Comparison of ENCODE assay signal across 28 mouse cellular contexts in genomic region chr6:38833721-38834120, GRCm38 (mm10). TPM values are rescaled to one million over a fixed set of nuclear protein-coding genes. Genes with fewer than 3 reads are reported as not detected.
DNase-seq lines count a peak whose midpoint lies in the region; ATAC-seq and TF ChIP-seq lines count a peak whose summit lies in the region.
"Had no signal": no experiment of that assay in that cellular context is flagged by ENCODE, and none has a peak within 500 bp of the region (broad histone marks: within the 10 kb centered on the region; RNA-seq: fewer than 3 reads in every experiment).

No protein-coding gene starts in this region.

- peaks cover 58% of the 10 kb centered on the region for H3K4me1 ChIP-seq in liver, embryonic 11.5 days (replicated peaks; ENCODE audit: control insufficient read depth, insufficient read depth, low read length)
- H3K4me1 ChIP-seq in MEL (ENCODE audit: control insufficient read depth in 1 of 2, insufficient read depth in 2 of 2, low read length in 2 of 2) = peaks cover 37 to 40% of the 10 kb centered on the region in 2 experiments
- peaks cover 96% of the 10 kb centered on the region for H3K4me1 ChIP-seq in liver, embryonic 13.5 days (replicated peaks)
- H3K4me1 ChIP-seq in stomach, postnatal 0 days (replicated peaks; ENCODE audit: control insufficient read depth, insufficient read depth) = no peaks in the 10 kb centered on the region

- H3K9me3 ChIP-seq in liver, embryonic 11.5 days (ENCODE audit: control insufficient read depth, low read length) = no peaks in the 10 kb centered on the region
- H3K9me3 ChIP-seq in MEL (replicated peaks; ENCODE audit: insufficient read depth, low read length) = no peaks in the 10 kb centered on the region
- no peaks in the 10 kb centered on the region for H3K9me3 ChIP-seq in liver, embryonic 13.5 days (replicated peaks)
- H3K9me3 ChIP-seq in stomach, postnatal 0 days (ENCODE audit: control insufficient read depth, low read length) = no peaks in the 10 kb centered on the region
- H3K9me3 ChIP-seq: hindbrain, embryonic 13.5 days; limb, embryonic 12.5 days; midbrain, embryonic 10.5 days; midbrain, embryonic 15.5 days; neural tube, embryonic 12.5 days had no signal

- H3K79me2 ChIP-seq in MEL (ENCODE audit: control insufficient read depth, insufficient read depth, low read length, poor library complexity) = no peaks in the 10 kb centered on the region

- no peak for TF ChIP-seq CTCF in MEL (IDR thresholded peaks at IDR 0.05 in 2 of 3, conservative IDR thresholded peaks at IDR 0.05 in 1 of 3; ENCODE audit: control insufficient read depth in 1 of 3, insufficient read depth in 1 of 3, low read depth in 2 of 3, low read length in 3 of 3, poor library complexity in 1 of 3, severe bottlenecking in 1 of 3)
- TF ChIP-seq CTCF in stomach, postnatal 0 days (IDR thresholded peaks at IDR 0.05; ENCODE audit: low read depth) = no peak

- DNase-seq in liver, embryonic 11.5 days (ENCODE audit: low spot score) = no peak
- no peak for DNase-seq in liver
- no peak for DNase-seq in MEL (ENCODE audit: low read depth, low spot score)
- DNase-seq in liver, embryonic 13.5 days = no peak
- DNase-seq in stomach, postnatal 0 days (ENCODE audit: low spot score) = no peak
- DNase-seq in cerebellum, adult 18-20 months = no peak
- no peak for DNase-seq in lung, adult 18-20 months
- DNase-seq: adrenal gland, postnatal 25 days; cerebellum, adult 11-12 months; cerebellum, postnatal 14 days; forebrain, postnatal 0 days; heart, postnatal 4 days; kidney, adult 11 months; kidney, postnatal 36 days; lung, adult 2 months; lung, postnatal 10 days; right cerebral cortex, adult 18-20 months; spleen, adult 18-20 months had no signal

- no peak overlapping the region for H3K9ac ChIP-seq in liver, embryonic 11.5 days (ENCODE audit: low read depth, low read length)
- no peak overlapping the region for H3K9ac ChIP-seq in MEL (ENCODE audit: control insufficient read depth, low read depth, low read length, poor library complexity, severe bottlenecking)
- H3K9ac ChIP-seq in liver, embryonic 13.5 days = peak overlapping the region; percentile 28
- H3K9ac ChIP-seq in stomach, postnatal 0 days (ENCODE audit: low read length) = no peak overlapping the region
- H3K9ac ChIP-seq: forebrain, postnatal 0 days; hindbrain, embryonic 13.5 days; limb, embryonic 12.5 days; midbrain, embryonic 15.5 days; neural tube, embryonic 12.5 days had no signal

- TF ChIP-seq POLR2A in MEL (IDR thresholded peaks at IDR 0.05; ENCODE audit: control insufficient read depth in 1 of 2, insufficient read depth in 1 of 2, low read depth in 1 of 2, low read length in 2 of 2, poor library complexity in 1 of 2) = no peak

- no peak overlapping the region for H3K4me3 ChIP-seq in liver, embryonic 11.5 days (ENCODE audit: low read depth, low read length)
- H3K4me3 ChIP-seq in MEL (ENCODE audit: control insufficient read depth in 1 of 2, insufficient read depth in 1 of 2, low read depth in 2 of 2, low read length in 2 of 2) = no peak overlapping the region
- no peak overlapping the region for H3K4me3 ChIP-seq in liver, embryonic 13.5 days (replicated peaks)
- H3K4me3 ChIP-seq in stomach, postnatal 0 days (ENCODE audit: low read depth, low read length) = no peak overlapping the region
- H3K4me3 ChIP-seq: erythroblast, embryonic 14.5 days; hindbrain, embryonic 13.5 days; layer of hippocampus, adult 2 months; left cerebral cortex, adult 2 months; limb, embryonic 12.5 days; midbrain, embryonic 10.5 days; midbrain, embryonic 15.5 days; neural tube, embryonic 12.5 days had no signal

- TF ChIP-seq RAD21 in MEL (IDR thresholded peaks at IDR 0.05; ENCODE audit: low read depth, low read length) = no peak

- no peak overlapping the region for H3K4me2 ChIP-seq in liver, embryonic 11.5 days
- 0 out of 2 replicates have a peak overlapping the region, but pooled peaks have one; percentile 11 for H3K4me2 ChIP-seq in liver, embryonic 13.5 days
- no peak overlapping the region for H3K4me2 ChIP-seq in stomach, postnatal 0 days (replicated peaks; ENCODE audit: low read depth)
- H3K4me2 ChIP-seq: heart, embryonic 11.5 days; hindbrain, embryonic 13.5 days; limb, embryonic 12.5 days; midbrain, embryonic 15.5 days; neural tube, embryonic 12.5 days had no signal

- H3K36me3 ChIP-seq in liver, embryonic 11.5 days (ENCODE audit: control insufficient read depth, insufficient read depth, low read length) = no peaks in the 10 kb centered on the region
- H3K36me3 ChIP-seq in MEL (ENCODE audit: control insufficient read depth in 1 of 2, insufficient read depth in 2 of 2, low read length in 2 of 2) = peaks cover 0 to 55% of the 10 kb centered on the region in 2 experiments; a peak in 2 of 4 replicates
- peaks cover 44% of the 10 kb centered on the region for H3K36me3 ChIP-seq in liver, embryonic 13.5 days
- H3K36me3 ChIP-seq in stomach, postnatal 0 days (ENCODE audit: control insufficient read depth, insufficient read depth, low read length) = no peaks in the 10 kb centered on the region
- H3K36me3 ChIP-seq: hindbrain, embryonic 13.5 days; midbrain, embryonic 15.5 days had no signal

- no peaks in the 10 kb centered on the region for H3K27me3 ChIP-seq in liver, embryonic 11.5 days (replicated peaks; ENCODE audit: control insufficient read depth, insufficient read depth, low read length)
- H3K27me3 ChIP-seq in MEL (ENCODE audit: control insufficient read depth in 1 of 2, insufficient read depth in 2 of 2, low read length in 2 of 2) = no peaks in the 10 kb centered on the region
- H3K27me3 ChIP-seq in liver, embryonic 13.5 days = no peaks in the 10 kb centered on the region
- no peaks in the 10 kb centered on the region for H3K27me3 ChIP-seq in stomach, postnatal 0 days (ENCODE audit: control insufficient read depth, insufficient read depth, low read length)
- H3K27me3 ChIP-seq: hindbrain, embryonic 13.5 days; limb, embryonic 12.5 days; midbrain, embryonic 15.5 days; neural tube, embryonic 12.5 days had no signal

- 87% methylated on average over 3 of the region's 3 CpGs for WGBS in liver, embryonic 11.5 days
- 81% methylated on average over 3 of the region's 3 CpGs for WGBS in liver, embryonic 13.5 days (ENCODE audit: insufficient replicate concordance)
- 94% methylated on average over 3 of the region's 3 CpGs for WGBS in stomach, postnatal 0 days

- no peak for ATAC-seq in liver, embryonic 11.5 days (replicated peaks; ENCODE audit: low FRiP score)
- no peak for ATAC-seq in liver, embryonic 13.5 days (ENCODE audit: low read depth)
- no peak for ATAC-seq in stomach, postnatal 0 days (ENCODE audit: low FRiP score, low TSS enrichment)
- ATAC-seq: forebrain, postnatal 0 days; midbrain, embryonic 15.5 days had no signal

- peak overlapping the region; percentile 34; the same call in 1 of the 2 replicates for H3K27ac ChIP-seq in liver, embryonic 11.5 days (ENCODE audit: low read depth, low read length)
- H3K27ac ChIP-seq in MEL (ENCODE audit: control insufficient read depth, low read depth, low read length) = peak overlapping the region; percentile 15; the same call in 1 of the 2 replicates
- H3K27ac ChIP-seq in liver, embryonic 13.5 days = peak overlapping the region; percentile 78
- peak overlapping the region; percentile 30; the same call in 1 of the 2 replicates for H3K27ac ChIP-seq in stomach, postnatal 0 days (replicated peaks)
- H3K27ac ChIP-seq: hindbrain, embryonic 13.5 days; layer of hippocampus, adult 2 months; left cerebral cortex, adult 2 months; limb, embryonic 12.5 days; macrophage; midbrain, embryonic 10.5 days; midbrain, embryonic 15.5 days; neural tube, embryonic 12.5 days had no signal

- TF ChIP-seq EP300 in MEL (IDR thresholded peaks at IDR 0.05; ENCODE audit: low read depth in 1 of 2, low read length in 2 of 2) = no peak
- no peak for TF ChIP-seq EP300 in stomach, postnatal 0 days (optimal IDR thresholded peaks at IDR 0.05)

TF ChIP-seq in MEL, 35 proteins besides CTCF, POLR2A, EP300 and RAD21 (continues in another document):
- TF ChIP-seq CHD2 (IDR thresholded peaks at IDR 0.05; ENCODE audit: low read length) = no peak
- no peak for TF ChIP-seq ETS1 (IDR thresholded peaks at IDR 0.05; ENCODE audit: low read depth, low read length)
- TF ChIP-seq TAL1 (IDR thresholded peaks at IDR 0.05; ENCODE audit: low read length) = no peak
- TF ChIP-seq POLR2AphosphoS5 (IDR thresholded peaks at IDR 0.05; ENCODE audit: borderline replicate concordance, low read depth, low read length) = no peak
- no peak for TF ChIP-seq JUND (IDR thresholded peaks at IDR 0.05; ENCODE audit: low read depth, low read length)
- no peak for TF ChIP-seq MAZ (IDR thresholded peaks at IDR 0.05; ENCODE audit: low read depth, low read length)
- no peak for TF ChIP-seq RCOR1 (IDR thresholded peaks at IDR 0.05; ENCODE audit: low read depth, low read length)
- TF ChIP-seq ZKSCAN1 (IDR thresholded peaks at IDR 0.05; ENCODE audit: low read depth, low read length) = no peak
- no peak for TF ChIP-seq MAFK (IDR thresholded peaks at IDR 0.05; ENCODE audit: borderline replicate concordance, low read depth, low read length)
- no peak for TF ChIP-seq GATA1 (IDR thresholded peaks at IDR 0.05; ENCODE audit: low read depth, low read length)
- TF ChIP-seq MAX (IDR thresholded peaks at IDR 0.05; ENCODE audit: low read length) = no peak
- TF ChIP-seq ZMIZ1 (IDR thresholded peaks at IDR 0.05; ENCODE audit: low read depth, low read length) = no peak
- TF ChIP-seq E2F4 (IDR thresholded peaks at IDR 0.05; ENCODE audit: borderline replicate concordance, low read depth, low read length) = no peak
- TF ChIP-seq CHD1 (IDR thresholded peaks at IDR 0.05; ENCODE audit: low read depth, low read length) = no peak
- no peak for TF ChIP-seq ELF1 (IDR thresholded peaks at IDR 0.05; ENCODE audit: low read depth, low read length)
- TF ChIP-seq SIN3A (IDR thresholded peaks at IDR 0.05; ENCODE audit: low read length) = no peak

RNA-seq across cellular contexts. Expression of gene Tbxas1, which starts 41.5 kb away (rescaled TPM):
- polyA plus RNA-seq in liver, embryonic 11.5 days (2014; fragmentation: Nextera tagmentation; extraction: Ambion mirVana) = 11.5 and 12.0 TPM in 2 replicates
- total RNA-seq in MEL (2012; rRNA removed) = 0.54 and 0.65 TPM in 2 replicates
- polyA plus RNA-seq in MEL (2012; ENCODE audit: insufficient read depth in 1 of 2, insufficient read length in 2 of 2, low read depth in 1 of 2, low replicate concordance in 2 of 2, missing spikeins in 1 of 2) = 1 to 10 TPM in 1 of 2 experiments, not detected in 1; 2.7 TPM
- polyA plus RNA-seq in liver, embryonic 13.5 days (2015; fragmentation: Nextera tagmentation; extraction: Ambion mirVana) = 11.4 and 12.2 TPM in 2 replicates
- 1.9 and 2.0 TPM in 2 replicates for polyA plus RNA-seq in stomach, postnatal 0 days (2015; fragmentation: Nextera tagmentation; extraction: Ambion mirVana)

RNA-seq across cellular contexts. Expression of gene Hipk2, which starts 42.2 kb away (rescaled TPM):
- polyA plus RNA-seq in liver, embryonic 11.5 days (2014; fragmentation: Nextera tagmentation; extraction: Ambion mirVana) = 21.4 and 27.4 TPM in 2 replicates
- total RNA-seq in MEL (2012; rRNA removed) = 3.9 and 4.3 TPM in 2 replicates
- polyA plus RNA-seq in MEL (2012; ENCODE audit: insufficient read depth in 1 of 2, insufficient read length in 2 of 2, low read depth in 1 of 2, low replicate concordance in 2 of 2, missing spikeins in 1 of 2) = 10 to 100 TPM; 14.1 to 85.1 TPM
- 20.1 and 20.4 TPM in 2 replicates for polyA plus RNA-seq in liver, embryonic 13.5 days (2015; fragmentation: Nextera tagmentation; extraction: Ambion mirVana)
- polyA plus RNA-seq in stomach, postnatal 0 days (2015; fragmentation: Nextera tagmentation; extraction: Ambion mirVana) = 13.7 and 13.9 TPM in 2 replicates

Comparison
In these comparisons a context has a peak if more than half of its experiments do, and no peak if none do; other contexts are left out.
1. H3K27ac ChIP-seq: peak in every context shown above with its lines; median percentile 78 in liver, embryonic 13.5 days; 34 in liver, embryonic 11.5 days; 30 in stomach, postnatal 0 days; 15 in MEL.